Mouse (Mus musculus): Measurements from ENCODE around the gene Gm28434.
A peak's percentile ranks its signal among the peaks of the same experiment; 100 is the strongest.

The Gm28434 gene

GRCm38 (mm10) chr5:87969201-87969600, at the start of gene Gm28434, which contains the start of gene 2310003L06Rik:
Gene Gm28434 (plus strand): TSS chr5:87969517.
Gene 2310003L06Rik (plus strand): TSS chr5:87969459.
- DNase-seq (ENCODE audit: low read depth, low spot score) = no peak

DNA sequence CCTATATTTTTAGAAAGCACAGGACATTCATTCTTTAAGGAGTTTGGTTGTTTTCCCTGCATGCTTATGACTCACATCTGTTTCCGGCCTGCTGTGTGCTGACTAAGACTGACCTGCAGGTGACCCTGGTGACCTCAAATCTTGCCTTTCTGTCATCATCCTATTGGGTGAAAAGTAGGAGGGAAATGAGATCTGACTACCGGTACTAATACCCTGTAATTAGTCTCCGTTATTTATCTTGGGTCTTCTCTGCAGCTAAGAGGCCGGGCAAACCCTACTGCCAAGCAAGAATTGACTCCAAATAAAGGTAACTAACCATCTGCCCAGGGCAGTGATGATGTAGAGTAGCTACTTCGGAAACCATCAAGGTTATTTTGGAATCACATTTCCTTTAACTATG, 43.9 kb upstream of the Gm28434 start, which contains the start of gene Csn3:
Gene Csn3 (plus strand): TSS at position 208 of the 400 bp plus-strand sequence.
- DNase-seq (ENCODE audit: low read depth, low spot score) = no peak

GRCm38 (mm10) chr5:87931603-87932002, 37.7 kb upstream of the Gm28434 start:
- DNase-seq (ENCODE audit: low read depth, low spot score) = no peak

GRCm38 (mm10) chr5:87940752-87941151, 28.6 kb upstream of the Gm28434 start:
- peak; percentile 3 for DNase-seq (ENCODE audit: low read depth, low spot score)

- no peak for DNase-seq (ENCODE audit: low read depth, low spot score)
Observed at GRCm38 (mm10) chr5:87942515-87942914, 26.8 kb upstream of the Gm28434 start.

- DNase-seq (ENCODE audit: low read depth, low spot score) = no peak
Observed at GRCm38 (mm10) chr5:87951836-87952235, 17.5 kb upstream of the Gm28434 start.

GRCm38 (mm10) chr5:87979139-87979538, 9.8 kb downstream of the Gm28434 start, which contains the start of gene Cabs1:
Gene Cabs1 (plus strand): TSS chr5:87979439.
- no peak for DNase-seq (ENCODE audit: low read depth, low spot score)

DNA sequence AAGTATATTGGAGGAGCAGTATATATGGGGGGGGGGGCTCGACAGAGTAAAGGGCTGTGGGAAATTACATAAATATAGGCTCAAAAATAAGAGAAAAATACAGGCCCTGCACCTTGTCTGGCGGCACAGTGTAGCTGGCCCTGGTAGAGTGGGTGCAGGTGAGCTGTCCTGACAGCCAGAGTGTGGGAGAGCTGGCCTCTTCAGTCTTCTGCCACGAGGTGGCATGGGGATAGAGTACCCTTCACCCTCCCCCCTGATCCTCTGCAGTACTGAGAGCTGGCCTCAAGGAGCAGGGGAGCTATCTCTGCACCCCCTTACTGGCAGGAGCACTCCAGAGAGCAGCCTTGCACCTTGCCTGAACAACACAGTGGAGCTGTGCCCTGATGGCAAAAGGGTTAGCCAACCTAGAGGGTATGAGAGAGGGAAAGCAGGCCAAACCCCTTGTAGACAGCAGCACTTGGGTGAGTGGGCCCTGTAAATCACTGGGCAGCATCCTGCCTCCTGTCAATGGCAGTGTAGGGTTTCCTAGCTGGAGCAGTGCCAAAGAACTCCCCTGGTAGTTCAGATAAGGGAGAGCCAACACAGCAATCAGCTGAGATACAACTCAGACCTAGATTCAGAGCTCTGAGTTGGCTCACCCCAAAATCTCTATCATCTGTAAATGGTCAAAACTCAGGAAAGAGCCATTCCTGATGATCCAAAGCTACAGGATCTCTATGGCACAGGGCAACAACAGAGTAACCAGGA, 13.3 kb downstream of the Gm28434 start:
- no peak for DNase-seq (ENCODE audit: low read depth, low spot score)

- DNase-seq (ENCODE audit: low read depth, low spot score) = no peak
Observed at GRCm38 (mm10) chr5:88002249-88002648, 32.9 kb downstream of the Gm28434 start, which contains the start of gene Smr3a. Gene Smr3a (plus strand): TSS chr5:88002549.

GRCm38 (mm10) chr5:88005241-88005640, 35.9 kb downstream of the Gm28434 start:
- no peak for DNase-seq (ENCODE audit: low read depth, low spot score)
